Comparison of ENCODE assay signal across 8 mouse cellular contexts in the genomic region with DNA sequence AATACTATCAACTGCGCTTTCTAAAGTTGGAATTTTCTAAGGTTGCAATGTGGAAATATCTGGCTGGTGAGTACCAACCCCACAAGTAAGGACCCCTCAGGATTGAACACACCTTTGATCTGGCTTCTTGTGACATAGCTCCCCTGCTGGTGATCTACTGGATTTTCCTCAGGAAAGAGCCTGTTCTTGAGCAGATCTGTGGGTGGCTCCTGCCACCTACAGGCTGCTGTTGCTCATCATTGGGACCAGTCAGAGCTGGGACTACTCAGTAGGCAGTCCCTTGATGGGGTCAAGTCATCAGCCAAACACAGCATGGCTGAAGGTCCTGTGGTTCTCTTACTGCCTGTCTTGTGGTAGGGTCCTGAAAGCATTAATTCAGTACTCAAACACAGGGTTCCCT. TPM values are rescaled to one million over a fixed set of nuclear protein-coding genes. Genes with fewer than 3 reads are reported as not detected.
A peak's percentile ranks its signal among the peaks of the same experiment; 100 is the strongest.
DNase-seq lines count a peak whose midpoint lies in the region; ATAC-seq lines count a peak whose summit lies in the region.

No protein-coding gene starts in this region.

- H3K4me3 ChIP-seq in embryonic facial prominence, embryonic 10.5 days: peak overlapping the region; percentile 18; the same call in 1 of the 2 replicates
- H3K4me3 ChIP-seq in midbrain, embryonic 12.5 days: no peak overlapping the region

- H3K4me1 ChIP-seq in embryonic facial prominence, embryonic 10.5 days: peaks cover 51% of the 10 kb centered on the region
- H3K4me1 ChIP-seq in midbrain, embryonic 12.5 days: peaks cover 33% of the 10 kb centered on the region

- WGBS in embryonic facial prominence, embryonic 10.5 days: 38% methylated on average over 1 of the region's 1 CpGs
- 45% methylated on average over 1 of the region's 1 CpGs for WGBS in midbrain, embryonic 12.5 days

- H3K27ac ChIP-seq in embryonic facial prominence, embryonic 10.5 days (replicated peaks): no peak overlapping the region
- no peak overlapping the region for H3K27ac ChIP-seq in midbrain, embryonic 12.5 days (replicated peaks)

- H3K36me3 ChIP-seq in embryonic facial prominence, embryonic 10.5 days (replicated peaks): no peaks in the 10 kb centered on the region
- H3K36me3 ChIP-seq in midbrain, embryonic 12.5 days: no peaks in the 10 kb centered on the region

- ATAC-seq in midbrain, embryonic 12.5 days (ENCODE audit: low FRiP score, low read depth): peak; percentile 49

- peaks cover 38% of the 10 kb centered on the region for H3K27me3 ChIP-seq in embryonic facial prominence, embryonic 10.5 days (replicated peaks; ENCODE audit: low read depth, poor library complexity, severe bottlenecking)
- H3K27me3 ChIP-seq in midbrain, embryonic 12.5 days: peaks cover 13% of the 10 kb centered on the region

- no peak overlapping the region for H3K4me2 ChIP-seq in midbrain, embryonic 12.5 days (replicated peaks)

- H3K9ac ChIP-seq in midbrain, embryonic 12.5 days (replicated peaks): no peak overlapping the region

- intact Hi-C loops in left cerebral cortex, postnatal 4 days (cut with DNase I): no loop called here

- H3K9me3 ChIP-seq in embryonic facial prominence, embryonic 10.5 days: no peaks in the 10 kb centered on the region
- H3K9me3 ChIP-seq in midbrain, embryonic 12.5 days: no peaks in the 10 kb centered on the region

- DNase-seq in urinary bladder, postnatal 14 days (ENCODE audit: low spot score): peak; percentile 75
- no peak for DNase-seq in urinary bladder, adult 2 months (ENCODE audit: low spot score)
- DNase-seq in embryonic facial prominence, embryonic 10.5 days (ENCODE audit: low spot score): peak; percentile 80
- DNase-seq in heart, adult 18-20 months: peak; percentile 81 to 88
- peak; percentile 87 for DNase-seq in kidney, adult 11 months
- DNase-seq in left cerebral cortex, postnatal 4 days: peak; percentile 76
- DNase-seq in spleen, adult 12 weeks (ENCODE audit: low spot score): peak; percentile 41

RNA-seq across cellular contexts. Expression of gene Tcea2, which starts 1.3 kb away (rescaled TPM):
- polyA plus RNA-seq in urinary bladder, adult 2 months (2012; rRNA removed): 27.8 and 38.0 TPM in 2 replicates
- 18.3 and 18.8 TPM in 2 replicates for polyA plus RNA-seq in embryonic facial prominence, embryonic 10.5 days (2016; fragmentation: Nextera tagmentation; extraction: Ambion mirVana)
- total RNA-seq in heart, adult 18-20 months (2021): 1 to 10 TPM; 5.1 to 5.8 TPM
- 10 to 100 TPM; 57.8 to 62.4 TPM for total RNA-seq in left cerebral cortex, postnatal 4 days (2021)
- polyA plus RNA-seq in midbrain, embryonic 12.5 days (2016; fragmentation: Nextera tagmentation; extraction: Ambion mirVana): 21.1 and 23.3 TPM in 2 replicates

RNA-seq across cellular contexts. Expression of gene Sox18, which starts 7.3 kb away (rescaled TPM):
- polyA plus RNA-seq in urinary bladder, adult 2 months (2012; rRNA removed): 20.0 and 27.2 TPM in 2 replicates
- polyA plus RNA-seq in embryonic facial prominence, embryonic 10.5 days (2016; fragmentation: Nextera tagmentation; extraction: Ambion mirVana): 21.8 and 25.2 TPM in 2 replicates
- 10 to 100 TPM; 38.7 to 49.6 TPM for total RNA-seq in heart, adult 18-20 months (2021)
- total RNA-seq in left cerebral cortex, postnatal 4 days (2021): 10 to 100 TPM; 13.4 to 13.5 TPM
- polyA plus RNA-seq in midbrain, embryonic 12.5 days (2016; fragmentation: Nextera tagmentation; extraction: Ambion mirVana): 15.4 and 19.3 TPM in 2 replicates

RNA-seq across cellular contexts. Expression of gene Rgs19, which starts 15.0 kb away (rescaled TPM):
- polyA plus RNA-seq in urinary bladder, adult 2 months (2012; rRNA removed): 40.4 and 51.8 TPM in 2 replicates
- polyA plus RNA-seq in embryonic facial prominence, embryonic 10.5 days (2016; fragmentation: Nextera tagmentation; extraction: Ambion mirVana): 85.2 and 89.9 TPM in 2 replicates
- total RNA-seq in heart, adult 18-20 months (2021): 1 to 10 TPM; 7.4 to 7.7 TPM
- 10 to 100 TPM; 39.0 to 49.4 TPM for total RNA-seq in left cerebral cortex, postnatal 4 days (2021)
- 44.9 and 45.3 TPM in 2 replicates for polyA plus RNA-seq in midbrain, embryonic 12.5 days (2016; fragmentation: Nextera tagmentation; extraction: Ambion mirVana)

RNA-seq across cellular contexts. Expression of gene Lkaaear1, which starts 19.5 kb away (rescaled TPM):
- polyA plus RNA-seq in urinary bladder, adult 2 months (2012; rRNA removed): not detected in 2 replicates
- not detected in 2 replicates for polyA plus RNA-seq in embryonic facial prominence, embryonic 10.5 days (2016; fragmentation: Nextera tagmentation; extraction: Ambion mirVana)
- not detected for total RNA-seq in heart, adult 18-20 months (2021)
- total RNA-seq in left cerebral cortex, postnatal 4 days (2021): not detected
- polyA plus RNA-seq in midbrain, embryonic 12.5 days (2016; fragmentation: Nextera tagmentation; extraction: Ambion mirVana): not detected in 2 replicates

RNA-seq across cellular contexts. Expression of gene Gm29797, which starts 21.9 kb away (rescaled TPM):
- 0.11 TPM in 1 of 2 replicates, not detected in the other for polyA plus RNA-seq in urinary bladder, adult 2 months (2012; rRNA removed)
- 0.28 TPM in 1 of 2 replicates, not detected in the other for polyA plus RNA-seq in embryonic facial prominence, embryonic 10.5 days (2016; fragmentation: Nextera tagmentation; extraction: Ambion mirVana)
- total RNA-seq in heart, adult 18-20 months (2021): not detected
- total RNA-seq in left cerebral cortex, postnatal 4 days (2021): under 1 TPM; 0.50 to 0.54 TPM
- not detected in 2 replicates for polyA plus RNA-seq in midbrain, embryonic 12.5 days (2016; fragmentation: Nextera tagmentation; extraction: Ambion mirVana)
